Mouse (Mus musculus) heart, postnatal 0 days (tissue): ENCODE results near the gene Apol7e.
"Not testable (repeated sequence)": the region's sequence is repeated elsewhere in the genome, so short reads cannot be mapped to it uniquely, and the experiment has no call there.

Experiments
- CTCF ChIP-seq: IDR thresholded peaks from 2 replicates; pipeline ENCODE4 v1.5.1; 2016; ENCODE audit warnings: antibody characterized with exemption, control low read depth, low read depth
- EP300 ChIP-seq: IDR thresholded peaks from 2 replicates; pipeline ENCODE4 v1.6.1; 2016; ENCODE audit warnings: antibody characterized with exemption, low read depth

- not testable (repeated sequence) for TF ChIP-seq CTCF, EP300
Measured at GRCm38 (mm10) chr15:77728739-77729138, 30.1 kb downstream of the Apol7e start, which contains the start of gene Apol9b.
